Mouse (Mus musculus) small intestine, adult 2 months (tissue): ENCODE results near the gene Hsf2bp.

Experiments used
- CTCF ChIP-seq: fragments of 200-500 bp; IDR thresholded peaks from 2 replicates; pipeline ENCODE4 v1.5.1; 2012; ENCODE audit warnings: low read depth, mild to moderate bottlenecking, control low read depth, inconsistent platforms, low read length, moderate library complexity, mixed read lengths; ENCODE audit not compliant: insufficient replicate concordance, insufficient read length; ENCODE audit errors: extremely low read depth
- POLR2A ChIP-seq: fragments of 200-500 bp; IDR thresholded peaks from 2 replicates; pipeline ENCODE4 v1.6.1; 2012; ENCODE audit warnings: low read depth, mild to moderate bottlenecking, control low read depth, inconsistent platforms, low read length, moderate library complexity

DNA sequence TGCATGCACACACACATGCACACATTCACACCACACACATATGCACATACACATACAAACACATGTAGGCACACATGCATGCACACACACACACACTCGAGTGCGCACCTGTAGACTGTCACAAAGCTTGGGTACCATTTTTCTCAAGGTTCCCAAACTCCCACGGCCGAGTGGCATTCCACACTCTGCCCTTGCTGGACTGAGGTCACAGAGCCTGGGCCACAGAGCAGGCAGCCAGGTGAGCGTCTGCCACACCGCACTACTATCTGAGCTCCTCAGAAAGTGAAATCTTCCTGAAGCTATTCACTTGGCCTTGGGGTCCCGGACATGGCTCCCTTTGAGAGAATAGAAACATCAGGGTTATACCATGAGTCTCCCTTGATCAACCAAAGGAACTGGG, 139.8 kb downstream of the Hsf2bp start:
- TF ChIP-seq CTCF (no peak), POLR2A (no peak)
